Mouse (Mus musculus) kidney, adult 9 months (tissue): Measurements from ENCODE around the gene Vdr.

Source experiments
- DNase-seq: peaks from one replicate; pipeline ENCODE4 v3.0.0; 2022

Vdr gene

GRCm38 (mm10) chr15:97828221-97828842, 82.1 kb downstream of the Vdr start:
- no peak for DNase-seq

- no peak for DNase-seq
Observed at GRCm38 (mm10) chr15:97827401-97827800, 83.0 kb downstream of the Vdr start.

- no peak for DNase-seq
Observed at GRCm38 (mm10) chr15:97826588-97827261, 83.7 kb downstream of the Vdr start.

DNA sequence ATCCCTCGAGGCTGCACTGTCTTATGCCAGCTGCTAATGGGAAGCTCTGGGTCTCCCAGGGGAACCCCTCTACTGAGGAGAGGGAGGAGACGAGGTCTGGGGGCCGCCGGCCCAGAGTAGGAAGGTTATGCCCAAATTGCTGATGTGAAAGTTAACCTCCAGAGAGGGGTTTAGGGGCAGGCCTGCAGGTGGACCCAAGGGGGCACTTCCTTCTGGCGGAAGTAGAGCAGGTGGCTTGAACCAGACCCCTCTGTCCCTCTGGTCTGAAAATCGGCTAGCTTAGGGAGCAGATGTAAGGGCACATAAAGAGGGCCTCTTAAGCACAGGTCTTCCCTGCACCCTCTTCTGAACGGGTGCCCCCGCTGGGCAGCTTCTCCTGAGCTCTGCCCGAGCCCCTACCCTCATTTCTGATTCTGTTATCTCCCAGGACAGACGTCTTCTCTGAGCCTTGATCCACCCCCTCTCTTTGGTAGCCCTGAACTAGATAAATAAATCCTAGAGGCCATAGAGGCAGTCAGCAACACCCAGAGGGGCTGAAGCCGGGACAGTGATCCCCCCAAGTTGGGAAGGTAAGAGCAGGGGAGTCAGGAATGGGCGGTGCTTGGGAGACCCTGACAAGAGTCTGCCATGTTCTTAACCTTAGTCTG, 84.4 kb downstream of the Vdr start:
- no peak for DNase-seq

- DNase-seq, result peak; percentile 83
Observed at GRCm38 (mm10) chr15:97825071-97825940, 85.1 kb downstream of the Vdr start.

- DNase-seq, result no peak
Observed at GRCm38 (mm10) chr15:97824042-97824441, 86.4 kb downstream of the Vdr start.

GRCm38 (mm10) chr15:97823479-97823878, 87.0 kb downstream of the Vdr start:
- no peak for DNase-seq

- DNase-seq, result no peak
Observed at GRCm38 (mm10) chr15:97822545-97823228, 87.7 kb downstream of the Vdr start.

GRCm38 (mm10) chr15:97821983-97822363, 88.5 kb downstream of the Vdr start:
- no peak for DNase-seq

DNA sequence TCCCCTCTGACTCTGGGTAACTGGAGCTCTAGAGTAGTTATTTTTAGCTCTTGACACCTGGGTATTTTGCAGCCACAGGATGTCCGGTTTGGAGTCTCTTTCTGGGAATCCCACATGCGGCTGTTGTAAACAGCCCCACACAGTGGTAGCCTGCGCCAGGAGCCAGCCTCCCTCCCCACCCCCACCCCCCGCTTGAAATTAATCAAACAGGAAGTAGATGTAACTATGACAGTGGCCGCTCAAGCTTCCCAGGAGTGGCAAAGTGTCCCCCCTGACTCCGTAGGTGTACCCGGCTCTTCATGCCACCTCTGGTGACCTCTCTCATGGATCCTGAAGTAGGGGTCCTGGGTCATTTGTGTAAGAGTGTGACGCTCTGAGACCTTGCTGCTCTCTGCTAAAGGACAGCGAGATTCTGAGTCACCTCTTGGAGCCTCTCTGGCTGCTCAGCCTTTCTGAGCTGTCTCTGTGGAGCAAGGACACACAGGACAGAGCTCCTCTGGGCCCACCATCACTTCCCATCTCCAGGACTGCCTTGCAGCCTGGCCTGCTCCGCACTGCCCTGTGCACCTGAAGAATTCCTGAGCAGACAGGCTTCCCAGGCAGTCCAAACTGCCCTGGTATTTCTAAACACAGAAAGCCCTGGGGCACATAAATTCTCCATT, 89.0 kb downstream of the Vdr start:
- peak; percentile 58 for DNase-seq

DNA sequence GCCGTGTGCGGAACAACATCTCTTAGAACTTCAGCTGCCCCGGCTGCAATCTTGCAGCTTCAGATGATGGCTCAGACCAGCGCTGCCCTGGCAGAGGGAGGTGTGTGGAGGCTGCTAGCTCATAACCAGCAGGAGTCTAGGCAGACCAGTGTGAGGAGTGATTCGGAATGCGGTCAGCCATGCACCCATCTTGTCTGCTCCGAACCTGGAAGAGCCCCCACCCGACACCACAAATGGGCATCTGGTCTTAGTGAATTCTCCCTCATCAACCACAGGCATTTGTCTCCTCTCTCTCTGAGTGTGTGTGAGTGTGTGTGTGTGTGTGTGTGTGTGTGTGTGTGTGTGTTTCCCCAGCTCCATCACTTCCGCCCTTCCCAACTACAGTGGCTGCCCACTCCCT, 90.5 kb downstream of the Vdr start:
- DNase-seq, result no peak

DNA sequence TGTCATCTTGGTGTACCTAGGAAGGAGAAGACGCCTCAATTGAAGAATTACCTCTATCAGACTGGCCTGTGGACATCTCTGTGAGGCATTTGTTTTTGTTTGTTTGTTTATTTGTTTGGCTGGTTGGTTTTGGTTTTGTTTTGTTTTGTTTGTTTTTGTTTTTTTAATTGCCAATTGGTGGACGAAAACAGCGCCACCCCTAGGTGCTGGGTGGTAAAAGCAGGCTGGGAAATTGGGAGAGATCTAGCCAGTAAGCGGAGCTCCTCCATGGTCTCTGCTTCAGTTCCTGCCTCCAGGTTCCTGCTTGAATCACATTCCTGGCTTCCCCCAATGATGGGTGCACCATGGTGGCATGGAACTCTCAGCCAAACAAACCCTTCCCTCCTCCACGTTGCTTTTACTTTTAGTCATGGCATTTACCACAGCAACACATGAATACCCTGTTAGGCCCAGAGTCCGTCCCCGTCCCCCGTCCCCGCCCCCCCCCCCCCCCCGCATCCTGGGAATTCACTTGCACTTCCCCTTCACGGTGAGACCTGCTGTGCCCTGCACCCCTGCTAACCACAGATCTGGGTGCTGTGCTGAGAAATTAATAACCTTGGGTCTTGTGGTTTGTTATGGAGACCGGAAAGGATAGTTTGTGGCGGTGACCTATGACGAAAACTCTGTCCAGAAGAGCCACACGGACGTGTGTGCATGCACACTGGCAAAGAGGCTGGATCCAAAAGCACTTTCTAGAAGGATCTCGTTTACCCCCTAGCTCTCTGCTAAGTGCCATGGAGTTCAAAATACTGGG, 94.0 kb downstream of the Vdr start:
- no peak for DNase-seq

DNA sequence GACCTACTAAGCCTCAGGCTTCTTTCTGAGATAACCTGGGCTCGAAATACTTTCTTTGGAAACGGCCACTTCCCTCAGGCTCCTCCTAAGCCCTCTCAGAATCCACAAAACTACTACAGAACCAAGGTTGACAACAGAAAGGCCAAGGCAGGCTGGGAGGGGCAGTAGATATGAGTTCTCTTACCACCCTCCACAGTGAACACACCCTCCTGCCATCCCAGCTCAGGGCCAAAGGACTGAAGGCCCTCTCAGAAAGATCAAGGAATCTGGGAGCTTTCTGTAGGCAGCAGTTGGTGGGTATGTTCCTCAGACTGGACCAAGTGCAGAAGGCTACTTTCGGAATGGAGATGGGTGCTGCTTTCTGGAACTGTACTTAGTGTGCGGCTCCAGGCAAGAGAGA, 95.2 kb downstream of the Vdr start:
- DNase-seq, result no peak

- no peak for DNase-seq
Observed at GRCm38 (mm10) chr15:97814703-97815102, 95.7 kb downstream of the Vdr start.

GRCm38 (mm10) chr15:97813452-97814204, 96.8 kb downstream of the Vdr start:
- peak; percentile 78 for DNase-seq

DNA sequence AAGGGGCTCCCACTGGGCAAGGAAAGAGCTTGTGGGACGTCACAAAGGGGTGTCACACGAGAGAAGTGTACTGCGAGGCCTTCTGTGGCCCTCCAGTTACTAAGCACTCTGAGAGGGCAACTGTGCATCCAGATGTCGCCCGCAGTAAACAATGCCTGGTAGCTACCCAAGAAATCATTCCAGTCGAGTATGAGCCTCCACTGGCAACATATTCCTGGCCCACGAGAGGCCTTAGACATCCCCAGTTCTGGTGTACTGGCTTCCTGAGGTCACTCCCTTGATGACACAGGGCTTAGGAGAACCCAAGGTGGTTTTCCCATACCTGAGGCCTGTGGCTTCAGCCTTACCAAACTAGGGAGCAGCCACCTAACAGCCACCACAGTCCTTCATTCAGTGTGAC, 97.6 kb downstream of the Vdr start:
- no peak for DNase-seq

- peak; percentile 91 for DNase-seq
Observed at GRCm38 (mm10) chr15:97812126-97812525, 98.3 kb downstream of the Vdr start.

DNA sequence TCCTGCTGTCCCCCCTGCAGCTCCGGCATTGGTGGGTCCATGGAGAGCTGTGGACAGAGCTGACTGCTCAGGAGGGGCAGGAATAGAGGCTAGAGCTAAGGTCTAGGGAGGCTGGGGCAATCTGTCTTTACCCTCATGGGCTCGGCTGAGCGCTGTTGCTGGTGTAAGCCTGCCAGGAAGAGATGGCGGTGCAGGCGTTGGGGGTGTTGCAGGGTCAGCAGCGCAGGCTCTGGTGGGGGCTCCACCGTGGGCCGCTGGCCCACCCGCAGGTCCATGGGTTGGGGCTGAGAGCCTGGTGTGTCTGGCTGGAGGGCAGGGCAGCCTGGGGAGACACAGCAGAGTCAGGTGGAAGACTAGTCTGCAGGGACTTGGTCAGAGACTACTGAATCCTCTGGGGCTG, 99.1 kb downstream of the Vdr start:
- no peak for DNase-seq

GRCm38 (mm10) chr15:97810399-97810798, 100.0 kb downstream of the Vdr start:
- no peak for DNase-seq

- DNase-seq, result peak; percentile 86
Observed at GRCm38 (mm10) chr15:97809942-97810341, 100.5 kb downstream of the Vdr start.

- no peak for DNase-seq
Observed at GRCm38 (mm10) chr15:97809206-97809605, 101.2 kb downstream of the Vdr start.
